Mouse (Mus musculus) cerebellum, adult 8-10 months (tissue): Measurements from ENCODE around the gene Olfr938.

Experiments used
- DNase-seq: peaks from one replicate; pipeline ENCODE4 v3.0.0; 2022

Gene Olfr938

DNA sequence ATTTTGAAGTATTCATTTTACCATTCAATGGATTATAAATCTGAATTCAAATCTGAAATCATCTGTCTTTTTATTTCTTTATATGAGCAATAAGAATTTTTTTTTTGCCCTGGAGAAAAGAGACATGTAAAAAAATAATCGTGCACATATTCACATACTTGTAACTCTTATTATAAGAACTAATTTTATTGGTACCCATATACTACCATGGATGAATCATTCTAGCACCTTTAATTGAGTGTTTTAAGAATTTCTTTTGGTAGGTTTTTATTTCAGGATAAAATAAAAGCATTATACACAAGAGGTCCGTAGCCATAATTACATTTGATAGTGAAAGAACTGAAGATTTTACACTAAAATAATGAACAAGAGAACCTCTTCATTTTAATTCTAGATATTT lies at the start of gene Olfr938:
Gene Olfr938 (minus strand): TSS at position 101 of the 400 bp plus-strand sequence.
- no peak for DNase-seq

GRCm38 (mm10) chr9:39127831-39128230 lies 49.1 kb upstream of the Olfr938 start, which contains the start of gene Olfr27:
Gene Olfr27, plus strand, starts transcription at chr9:39128131.
- no peak for DNase-seq

DNA sequence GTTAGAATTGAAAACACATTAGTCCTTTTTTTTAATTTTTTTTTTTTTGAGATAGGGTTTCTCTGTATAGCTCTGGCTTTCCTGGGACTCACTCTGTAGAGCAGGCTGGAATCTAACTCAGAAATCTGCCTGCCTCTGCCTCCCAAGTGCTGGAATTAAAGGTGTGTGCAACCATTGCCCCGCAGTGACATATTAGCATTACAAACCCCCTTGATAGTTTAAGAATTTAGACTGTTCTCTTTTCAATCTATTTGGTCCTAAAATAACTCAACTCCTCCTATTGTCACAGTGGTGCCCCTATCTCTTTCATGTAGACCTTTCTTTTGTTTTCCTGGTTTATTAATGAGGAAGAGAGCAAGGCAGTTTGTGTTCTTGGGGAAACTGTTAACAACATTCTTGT lies 48.6 kb upstream of the Olfr938 start:
- no peak for DNase-seq

DNA sequence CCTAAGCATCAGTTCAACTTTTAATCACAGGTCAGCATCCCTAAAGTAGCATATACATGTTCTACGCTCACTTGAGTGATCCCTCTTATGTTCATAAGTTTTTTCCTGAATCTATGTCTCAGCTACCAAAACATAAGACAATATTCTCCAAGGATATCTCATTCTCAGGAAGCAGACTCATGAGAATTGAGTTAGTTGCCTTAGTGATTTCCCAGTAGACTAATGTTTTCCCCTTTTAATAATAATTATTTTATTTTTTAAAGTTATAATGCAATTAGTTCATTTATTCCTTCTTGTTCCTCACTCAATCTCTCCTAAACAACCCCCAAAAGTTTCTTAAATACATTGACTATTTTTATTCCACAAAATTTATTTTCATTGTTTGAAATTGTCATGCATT lies 13.8 kb downstream of the Olfr938 start, which contains the start of gene Olfr937:
Gene Olfr937 (minus strand): TSS at position 101 of the 400 bp plus-strand sequence.
- no peak for DNase-seq
